Mouse (Mus musculus) MEL (cell line): Measurements from ENCODE around the gene Hoxb2. TPM values are rescaled to one million over a fixed set of nuclear protein-coding genes. Genes with fewer than 3 reads are reported as not detected.

Source experiments
- DNase-seq: peaks from one replicate; pipeline ENCODE4 v3.0.0; 2011; ENCODE audit warnings: low read depth, low spot score
- H3K27ac ChIP-seq: 2 replicates; pipeline ENCODE4 v1.5.1; 2012; ENCODE audit warnings: low read depth, mild to moderate bottlenecking, control low read depth, low read length, moderate library complexity; ENCODE audit not compliant: control insufficient read depth
- H3K27me3 ChIP-seq, 2 experiments: fragments of 150-350 bp in 1 of 2; sonication (generic) in 1 of 2; 2 replicates each; pipeline ENCODE4 v1.6.1; 2012; ENCODE audit warnings: low read length in 2 of 2, mild to moderate bottlenecking in 2 of 2, improper control_type of control experiment in 1 of 2, moderate library complexity in 1 of 2; ENCODE audit not compliant: insufficient read depth in 2 of 2, control insufficient read depth in 1 of 2
- H3K36me3 ChIP-seq, 2 experiments: 2 replicates each; pipeline ENCODE4 v1.6.1; 2012 to 2014; ENCODE audit warnings: low read length in 2 of 2, improper control_type of control experiment in 1 of 2, inconsistent platforms in 1 of 2, mild to moderate bottlenecking in 1 of 2; ENCODE audit not compliant: insufficient read depth in 2 of 2, control insufficient read depth in 1 of 2
- H3K4me1 ChIP-seq, 2 experiments: fragments of 150-350 bp in 1 of 2; sonication (generic) in 1 of 2; 2 replicates each; pipeline ENCODE4 v1.6.1; 2012; ENCODE audit warnings: low read length in 2 of 2, improper control_type of control experiment in 1 of 2, mild to moderate bottlenecking in 1 of 2; ENCODE audit not compliant: insufficient read depth in 2 of 2, control insufficient read depth in 1 of 2
- H3K4me3 ChIP-seq, 2 experiments: fragments of 150-350 bp in 1 of 2; sonication (generic) in 1 of 2; 2 replicates each; pipeline ENCODE4 v1.5.1; 2012; ENCODE audit warnings: low read depth in 2 of 2, low read length in 2 of 2, mild to moderate bottlenecking in 2 of 2, moderate library complexity in 2 of 2, control low read depth in 1 of 2, improper control_type of control experiment in 1 of 2; ENCODE audit not compliant: control insufficient read depth in 1 of 2, insufficient read depth in 1 of 2
- H3K79me2 ChIP-seq: 2 replicates; pipeline ENCODE4 v1.6.1; 2012; ENCODE audit warnings: mild to moderate bottlenecking, low read length, moderate library complexity; ENCODE audit not compliant: control insufficient read depth, poor library complexity, insufficient read depth
- H3K9ac ChIP-seq: 2 replicates; pipeline ENCODE4 v1.6.1; 2012; ENCODE audit warnings: low read depth, mild to moderate bottlenecking, control low read depth, low read length, moderate library complexity; ENCODE audit not compliant: control insufficient read depth, poor library complexity, severe bottlenecking
- H3K9me3 ChIP-seq: fragments of 150-350 bp; sonication (generic); replicated peaks from 2 replicates; pipeline ENCODE4 v1.6.1; 2012; ENCODE audit warnings: mild to moderate bottlenecking, low read length, improper control_type of control experiment, moderate library complexity; ENCODE audit not compliant: insufficient read depth
- CTCF ChIP-seq, 3 experiments: IDR thresholded peaks in 2 of 3; conservative IDR thresholded peaks in 1 of 3; 2 replicates each; pipeline ENCODE4 v1.5.1; 2011 to 2012; ENCODE audit warnings: low read length in 3 of 3, low read depth in 2 of 3, mild to moderate bottlenecking in 2 of 3, improper control_type of control experiment in 1 of 3, inconsistent platforms in 1 of 3, mixed read lengths in 1 of 3, moderate library complexity in 1 of 3; ENCODE audit not compliant: control insufficient read depth in 1 of 3, insufficient read depth in 1 of 3, poor library complexity in 1 of 3, severe bottlenecking in 1 of 3
- E2F4 ChIP-seq: IDR thresholded peaks from 2 replicates; pipeline ENCODE4 v1.6.1; 2011; ENCODE audit warnings: low read depth, low read length, improper control_type of control experiment, borderline replicate concordance
- ELF1 ChIP-seq: IDR thresholded peaks from 2 replicates; pipeline ENCODE4 v1.6.1; 2014; ENCODE audit warnings: low read depth, mild to moderate bottlenecking, inconsistent platforms, low read length, improper control_type of control experiment, moderate library complexity
- GATA1 ChIP-seq: IDR thresholded peaks from 2 replicates; pipeline ENCODE4 v1.6.1; 2011; ENCODE audit warnings: low read depth, low read length, improper control_type of control experiment
- JUND ChIP-seq: IDR thresholded peaks from 2 replicates; pipeline ENCODE4 v1.6.1; 2011; ENCODE audit warnings: low read depth, mild to moderate bottlenecking, improper control_type of control experiment, low read length
- KAT2A ChIP-seq: conservative IDR thresholded peaks from 2 replicates; pipeline ENCODE4 v1.6.1; 2012; ENCODE audit warnings: low read depth, low read length, improper control_type of control experiment, inconsistent platforms
- MAFK ChIP-seq: IDR thresholded peaks from 2 replicates; pipeline ENCODE4 v1.6.1; 2011; ENCODE audit warnings: low read depth, mild to moderate bottlenecking, low read length, improper control_type of control experiment, borderline replicate concordance
- MEF2A ChIP-seq: IDR thresholded peaks from 2 replicates; pipeline ENCODE4 v1.6.1; 2014; ENCODE audit warnings: low read depth, mild to moderate bottlenecking, inconsistent platforms, low read length, improper control_type of control experiment; ENCODE audit not compliant: poor library complexity, insufficient replicate concordance, severe bottlenecking; ENCODE audit errors: extremely low read depth
- MYB ChIP-seq: IDR thresholded peaks from 2 replicates; pipeline ENCODE4 v1.6.1; 2011; ENCODE audit warnings: mild to moderate bottlenecking, low read depth, low read length, improper control_type of control experiment
- NRF1 ChIP-seq: IDR thresholded peaks from 2 replicates; pipeline ENCODE4 v1.6.1; 2014; ENCODE audit warnings: low read depth, mild to moderate bottlenecking, inconsistent platforms, low read length, improper control_type of control experiment, moderate library complexity; ENCODE audit not compliant: poor library complexity, insufficient read depth, severe bottlenecking
- POLR2A ChIP-seq, 2 experiments: IDR thresholded peaks; 2 replicates each; pipeline ENCODE4 v1.6.1; 2011 to 2012; ENCODE audit warnings: low read length in 2 of 2, mild to moderate bottlenecking in 2 of 2, control low read depth in 1 of 2, improper control_type of control experiment in 1 of 2, low read depth in 1 of 2, moderate library complexity in 1 of 2; ENCODE audit not compliant: control insufficient read depth in 1 of 2, insufficient read depth in 1 of 2, poor library complexity in 1 of 2
- SIN3A ChIP-seq: IDR thresholded peaks from 2 replicates; pipeline ENCODE4 v1.6.1; 2012; ENCODE audit warnings: low read length, improper control_type of control experiment, inconsistent platforms
- TAL1 ChIP-seq: IDR thresholded peaks from 2 replicates; pipeline ENCODE4 v1.6.1; 2012; ENCODE audit warnings: mild to moderate bottlenecking, inconsistent platforms, low read length, moderate library complexity, mixed read lengths
- polyA plus RNA-seq, 2 experiments: library from polyadenylated mRNA; stranded (reverse) in 1 of 2; unstranded in 1 of 2; fragments of >175 nt in 1 of 2; fragments of >200 nt in 1 of 2; gene quantifications; 2 replicates each; pipeline versions ENCODE4 v1.2.1 to v1.2.4; 2012; ENCODE audit warnings: low replicate concordance in 2 of 2, low read depth in 1 of 2; ENCODE audit not compliant: insufficient read length in 2 of 2, insufficient read depth in 1 of 2, missing spikeins in 1 of 2
- total RNA-seq: library from RNA; depleted of rRNA; stranded (reverse); fragments of 300-350 nt; gene quantifications from 2 replicates; pipeline ENCODE4 v1.2.3, GENCODE M21; 2012

Hoxb2 gene
- total and polyA plus RNA-seq, 3 experiments: not detected

DNA sequence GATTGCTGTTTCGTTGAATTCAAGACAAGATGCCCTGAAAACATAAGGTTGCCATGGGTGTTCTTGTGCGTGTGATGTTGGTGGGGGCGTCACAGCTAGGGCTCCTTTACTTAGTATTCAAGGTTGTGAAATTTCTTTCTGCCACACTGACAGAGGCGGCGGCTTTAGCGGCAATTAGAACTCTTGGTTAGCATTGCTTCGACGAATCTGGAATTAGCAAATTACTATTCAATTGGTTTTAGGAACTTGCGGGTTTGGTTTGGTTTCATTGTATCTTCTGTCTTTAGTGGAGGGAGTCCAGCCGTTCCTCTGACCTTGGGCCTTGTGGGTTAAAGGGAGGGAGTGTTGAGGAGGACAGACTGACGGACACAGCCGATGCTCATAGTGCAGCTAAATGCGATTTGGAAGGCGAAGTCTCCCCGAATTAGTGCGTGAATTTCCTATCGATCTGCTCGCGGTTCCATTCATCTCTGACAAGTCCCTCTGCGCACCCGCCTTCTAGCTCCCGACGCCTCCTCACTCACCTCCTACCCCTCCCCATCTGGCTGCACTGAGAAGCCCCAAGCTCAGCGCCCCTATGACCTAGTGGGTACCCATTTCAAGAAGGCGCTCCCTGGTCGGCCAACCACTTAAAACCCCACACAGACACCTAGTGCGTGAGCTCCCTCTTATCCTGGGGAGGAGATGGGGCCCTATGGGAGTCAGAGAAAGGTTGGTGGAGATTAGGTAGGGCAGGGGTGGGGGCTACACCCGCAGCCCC, 32.5 kb upstream of the Hoxb2 start, which contains the start of gene Hoxb4:
Gene Hoxb4 (plus strand): TSS at position 660 of the 760 bp plus-strand sequence.
- Histone ChIP-seq H3K9ac (no peak within 1 kb of the TSS), H3K4me1 (no peaks in the 10 kb centered on the region), H3K27ac (no peak within 1 kb of the TSS), H3K79me2 (no peaks in the 10 kb centered on the region), H3K27me3 (no peaks in the 10 kb centered on the region; a peak in 4 of 4 replicates), H3K4me3 (no peak within 1 kb of the TSS), H3K36me3 (no peaks in the 10 kb centered on the region), H3K9me3 (no peaks in the 10 kb centered on the region)
- TF ChIP-seq CTCF (IDR thresholded peaks at IDR 0.05 in 2 of 3, conservative IDR thresholded peaks at IDR 0.05 in 1 of 3; ENCODE audit: control insufficient read depth in 1 of 3, insufficient read depth in 1 of 3, low read depth in 2 of 3, low read length in 3 of 3, poor library complexity in 1 of 3, severe bottlenecking in 1 of 3): no peak
- TF ChIP-seq MYB: no peak
- TF ChIP-seq TAL1: no peak
- DNase-seq: no peak

- no peaks in the 10 kb centered on the region for H3K9me3 ChIP-seq
- H3K79me2 ChIP-seq: no peaks in the 10 kb centered on the region
- H3K9ac ChIP-seq: no peak overlapping the region
- peaks cover 0 to 1% of the 10 kb centered on the region in 2 experiments for H3K27me3 ChIP-seq
- no peak overlapping the region for H3K27ac ChIP-seq
- DNase-seq: no peak
- H3K36me3 ChIP-seq: no peaks in the 10 kb centered on the region
- no peaks in the 10 kb centered on the region for H3K4me1 ChIP-seq
- TF ChIP-seq TAL1 (no peak), MEF2A (no peak), KAT2A (no peak), E2F4 (no peak), GATA1 (no peak), ELF1 (no peak), MAFK (no peak), SIN3A (no peak), MYB (no peak), POLR2A (IDR thresholded peaks at IDR 0.05; ENCODE audit: control insufficient read depth in 1 of 2, insufficient read depth in 1 of 2, low read depth in 1 of 2, low read length in 2 of 2, poor library complexity in 1 of 2) (no peak), NRF1 (no peak), JUND (no peak)
- no peak overlapping the region for H3K4me3 ChIP-seq
Measured at GRCm38 (mm10) chr11:96318368-96319070, 31.8 kb upstream of the Hoxb2 start.
